Mouse (Mus musculus) layer of hippocampus, adult 2 months (tissue): ENCODE results near the gene Cd163. TPM values are rescaled to one million over a fixed set of nuclear protein-coding genes. Genes with fewer than 3 reads are reported as not detected.

Source experiments
- DNase-seq, 2 experiments: peaks; one replicate each; pipeline ENCODE4 v3.0.0; 2022; ENCODE audit warnings: low spot score in 2 of 2
- H3K27ac ChIP-seq: fragments of 200-600 bp; 2 replicates; pipeline ENCODE4 v1.8.1; 2022
- H3K4me3 ChIP-seq: fragments of 200-600 bp; 2 replicates; pipeline ENCODE4 v1.8.1; 2022; ENCODE audit warnings: mild to moderate bottlenecking
- CTCF ChIP-seq: fragments of 200-600 bp; conservative IDR thresholded peaks from 2 replicates; pipeline ENCODE4 v1.8.1; 2022; ENCODE audit warnings: antibody characterized with exemption, mild to moderate bottlenecking, moderate library complexity
- total RNA-seq, 2 experiments: library from RNA; stranded (reverse); gene quantifications; 2 replicates each; pipeline ENCODE4 v1.2.3; 2021

Gene Cd163
- total RNA-seq, 2 experiments from 2014 or later, result 2.1 to 3.0 TPM

DNA sequence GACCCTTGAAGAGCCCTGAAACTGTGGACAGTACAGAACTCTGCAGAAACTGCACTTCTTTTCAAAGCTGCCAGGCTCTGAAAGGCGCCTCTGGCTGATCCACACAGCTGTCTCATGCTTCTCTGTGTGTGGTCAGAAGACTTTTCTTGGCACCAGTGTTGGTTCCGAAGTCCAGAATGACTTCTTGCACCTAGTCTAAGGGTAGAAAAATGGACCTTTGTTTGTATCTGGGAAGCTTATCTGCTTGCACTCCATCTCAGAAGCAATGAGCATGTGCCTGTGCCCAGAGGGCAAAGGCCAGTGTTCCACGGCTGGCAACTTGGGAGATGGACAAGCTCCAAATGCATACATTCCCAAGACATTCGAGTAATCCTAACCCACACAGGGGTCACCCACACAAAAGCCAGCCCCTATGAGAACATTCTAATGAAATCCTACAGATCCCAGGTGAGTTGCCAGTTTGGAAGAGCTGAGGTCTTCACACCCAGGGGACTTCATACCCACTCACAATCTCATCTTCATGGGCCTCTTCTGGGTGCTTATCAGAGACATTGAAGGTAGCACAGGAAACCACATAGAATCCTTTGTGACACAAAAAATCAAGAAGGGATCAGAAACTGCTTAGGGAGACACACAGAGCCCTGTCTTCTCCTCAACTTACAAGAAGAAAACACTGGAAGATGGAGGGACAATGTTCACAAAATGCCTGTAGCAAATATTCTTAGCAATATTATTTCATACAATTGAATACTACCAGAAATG lies 73.2 kb downstream of the Cd163 start:
- DNase-seq, result no peak
- no peak overlapping the region for H3K27ac ChIP-seq
- no peak overlapping the region for H3K4me3 ChIP-seq
- no peak for TF ChIP-seq CTCF

GRCm38 (mm10) chr6:124379331-124379730 lies 74.9 kb downstream of the Cd163 start:
- Histone ChIP-seq H3K27ac (no peak overlapping the region), H3K4me3 (no peak overlapping the region)
- DNase-seq, result peak; percentile 37 to 66
- peak; percentile 91 for TF ChIP-seq CTCF

Other genes starting within 250 kb of the Cd163 start
- gene Vmn2r27, start 72.8 kb upstream of the Cd163 start, total RNA-seq, result not detected
- 10 to 100 TPM; 50.1 to 53.5 TPM for gene Pex5, start 110.4 kb downstream of the Cd163 start, total RNA-seq
- 100 to 1,000 TPM; 265 to 268 TPM for gene Clstn3, start 160.1 kb downstream of the Cd163 start, total RNA-seq
- under 1 TPM; 0.27 to 0.28 TPM for gene C1rl, start 188.5 kb downstream of the Cd163 start, total RNA-seq
- under 1 TPM; 0.72 to 0.86 TPM for gene C1ra, start 207.7 kb downstream of the Cd163 start, total RNA-seq
- gene C1s1, start 237.7 kb downstream of the Cd163 start, total RNA-seq, result 1 to 10 TPM in 1 of 2 experiments, under 1 TPM in 1; 0.79 to 1.2 TPM